10 mouse cellular contexts compared by ENCODE assay signal in the genomic region with DNA sequence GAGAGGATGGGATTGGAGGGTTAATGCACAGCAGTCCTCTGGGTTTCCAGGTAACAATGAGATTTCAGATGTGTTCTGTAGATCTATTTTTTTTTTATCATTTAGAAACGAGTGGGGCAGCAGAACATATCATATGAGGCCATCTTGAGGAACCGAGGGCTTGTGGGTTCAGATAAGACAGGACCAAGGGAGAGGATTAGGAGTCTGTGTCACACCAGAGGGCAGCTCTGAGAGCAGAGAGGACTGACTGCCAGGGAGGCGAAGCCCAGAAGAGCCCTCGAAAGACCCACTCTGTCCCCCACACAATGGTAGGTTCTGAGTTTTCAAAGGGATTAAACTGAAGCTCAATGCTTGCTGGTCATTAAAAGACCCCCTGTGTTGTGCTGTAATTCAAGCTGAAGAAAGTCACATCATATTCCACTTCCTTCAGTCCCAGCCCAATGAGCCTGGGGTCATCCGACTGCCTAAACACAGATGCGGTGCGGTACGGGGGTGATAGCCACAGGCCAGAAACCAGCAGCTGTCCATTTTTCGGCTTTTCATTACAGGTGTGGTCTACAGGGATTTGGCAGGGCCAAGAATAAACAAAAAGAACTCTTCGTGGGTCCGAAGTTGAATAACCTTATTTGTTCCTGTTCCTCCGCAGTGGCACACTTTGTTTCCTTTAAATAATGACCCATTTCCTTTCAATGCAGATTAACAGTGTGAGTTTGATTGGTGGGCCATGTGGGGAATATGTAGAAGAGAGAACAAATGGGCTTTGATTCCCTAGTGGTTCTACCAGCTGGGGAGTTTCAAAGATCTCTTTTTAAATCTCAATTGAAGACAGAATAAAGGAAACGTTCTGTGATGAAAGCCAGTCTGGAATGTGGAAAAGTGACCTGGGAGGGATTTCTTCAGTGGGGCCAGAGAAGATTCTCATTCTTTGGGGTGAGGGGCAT.
"Had no signal": no experiment of that assay in that cellular context is flagged by ENCODE, and none has a peak within 500 bp of the region (broad histone marks: within the 10 kb centered on the region; RNA-seq: fewer than 3 reads in every experiment).

No protein-coding gene starts in this region.

- H3K27ac ChIP-seq: intestine, embryonic 15.5 days; layer of hippocampus, adult 2 months; limb, embryonic 13.5 days; midbrain, embryonic 12.5 days had no signal

- H3K27me3 ChIP-seq: intestine, embryonic 15.5 days; limb, embryonic 13.5 days had no signal

- DNase-seq: kidney, adult 18-20 months; kidney, postnatal 10 days; kidney, postnatal 4 days; left cerebral cortex, postnatal 4 days; lung, adult 18-20 months; thymus, postnatal 36 days had no signal

- ATAC-seq: intestine, embryonic 15.5 days had no signal

- H3K9me3 ChIP-seq: intestine, embryonic 15.5 days; limb, embryonic 13.5 days; midbrain, embryonic 12.5 days had no signal

- H3K4me3 ChIP-seq: intestine, embryonic 15.5 days; layer of hippocampus, adult 2 months; limb, embryonic 13.5 days; midbrain, embryonic 12.5 days had no signal

- H3K9ac ChIP-seq: intestine, embryonic 15.5 days; limb, embryonic 13.5 days; midbrain, embryonic 12.5 days had no signal

- H3K4me2 ChIP-seq: intestine, embryonic 15.5 days; limb, embryonic 13.5 days; midbrain, embryonic 12.5 days had no signal

- H3K36me3 ChIP-seq: intestine, embryonic 15.5 days; limb, embryonic 13.5 days; midbrain, embryonic 12.5 days had no signal

- H3K4me1 ChIP-seq: intestine, embryonic 15.5 days; limb, embryonic 13.5 days had no signal
